Mouse (Mus musculus): ENCODE results near the gene Hey2.

Gene Hey2

DNA sequence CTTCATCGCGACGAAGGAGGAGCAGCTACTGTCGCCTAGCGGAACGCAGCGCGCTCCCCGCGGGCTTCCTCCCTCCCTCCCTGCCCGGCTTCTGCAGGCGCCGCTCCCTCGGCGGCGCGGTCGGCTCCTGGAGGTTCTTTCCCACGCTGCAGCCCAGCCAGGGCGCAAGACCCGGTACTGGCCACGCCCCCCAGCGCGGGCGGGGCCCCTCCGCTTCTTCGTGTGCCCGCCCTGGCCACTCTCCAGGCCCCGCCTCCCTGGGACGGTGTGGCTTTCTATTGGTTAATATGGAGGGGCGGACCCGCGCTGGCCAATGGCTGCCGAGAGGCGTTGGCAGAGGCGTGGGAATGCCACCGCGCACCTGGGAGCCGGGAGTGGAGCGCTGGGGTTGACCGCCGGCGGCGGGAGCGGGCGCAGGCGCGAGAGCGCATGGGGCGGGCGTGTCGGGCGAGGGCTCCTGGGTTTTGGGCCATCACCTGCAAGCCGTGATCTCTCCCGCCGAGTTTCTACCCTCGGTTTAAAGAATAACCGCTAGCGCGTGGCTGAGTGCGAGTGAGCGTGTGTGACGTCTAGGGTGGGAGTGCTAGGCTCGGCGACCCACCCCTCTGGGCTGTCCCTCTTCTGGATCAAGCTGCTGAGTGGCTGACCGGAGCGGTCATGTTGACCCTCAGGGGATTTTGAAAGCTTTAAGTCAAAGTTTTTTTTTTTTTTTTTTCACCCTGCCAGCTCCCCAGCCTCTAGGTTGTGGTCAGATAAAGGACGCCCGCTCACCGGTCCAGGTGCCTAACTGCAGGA, at the start of gene Hey2:
TSS of gene Hey2 (minus strand) at position 159 of the 795 bp plus-strand sequence.
- peak; percentile 97 for DNase-seq

DNA sequence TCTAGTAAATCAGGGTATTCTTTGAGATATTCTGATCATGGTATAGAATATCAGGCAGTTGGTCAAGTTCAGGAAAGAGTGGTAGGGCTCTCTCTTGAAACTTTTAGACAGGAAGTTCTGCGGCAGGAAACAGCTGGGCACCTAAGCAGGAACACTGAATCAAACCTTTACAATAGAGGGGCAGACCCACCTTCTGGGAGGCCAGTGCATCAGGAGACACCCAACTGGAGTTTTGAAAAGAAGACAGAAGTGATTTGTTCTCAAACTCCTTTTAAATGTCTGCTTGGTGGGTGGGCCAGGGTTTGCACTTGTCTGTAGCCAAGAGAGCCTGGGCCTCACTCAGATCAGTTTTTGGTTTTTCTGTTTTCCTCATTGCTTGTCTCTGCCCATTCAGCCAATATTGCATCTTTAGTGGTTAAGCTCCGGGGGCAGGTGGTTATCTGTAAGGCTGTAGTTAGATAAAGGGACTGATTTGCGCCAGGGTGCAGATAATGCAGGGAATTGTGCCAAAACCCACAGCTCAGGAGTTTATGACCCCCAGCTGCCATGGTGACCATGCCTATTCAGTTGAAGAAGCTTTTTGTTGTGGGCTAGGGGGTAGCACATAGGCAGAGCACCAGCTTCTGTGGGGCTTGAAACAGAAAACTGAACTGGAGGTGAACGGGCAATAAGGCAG, 40.6 kb upstream of the Hey2 start:
- no peak for DNase-seq

DNA sequence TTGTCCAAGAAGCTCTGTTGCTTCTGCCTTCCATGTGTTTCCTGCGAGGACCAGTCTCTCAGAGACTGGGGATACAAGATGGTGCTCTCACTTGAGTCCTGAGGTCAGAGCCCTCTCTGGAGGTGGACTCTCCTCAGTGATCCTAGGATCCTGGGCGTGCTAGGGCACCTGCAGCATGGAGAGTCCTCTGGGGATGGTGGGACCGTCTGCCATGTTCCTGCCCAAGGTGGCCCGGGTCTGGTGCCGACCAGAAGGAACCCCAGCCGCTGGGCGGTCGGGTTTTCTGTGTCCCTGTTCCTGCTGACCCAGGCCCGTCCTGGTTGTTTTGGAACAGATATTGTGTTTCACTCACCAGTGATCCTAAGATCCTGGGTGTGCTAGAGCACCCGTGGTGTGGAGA, 38.5 kb upstream of the Hey2 start:
- no peak for DNase-seq

DNA sequence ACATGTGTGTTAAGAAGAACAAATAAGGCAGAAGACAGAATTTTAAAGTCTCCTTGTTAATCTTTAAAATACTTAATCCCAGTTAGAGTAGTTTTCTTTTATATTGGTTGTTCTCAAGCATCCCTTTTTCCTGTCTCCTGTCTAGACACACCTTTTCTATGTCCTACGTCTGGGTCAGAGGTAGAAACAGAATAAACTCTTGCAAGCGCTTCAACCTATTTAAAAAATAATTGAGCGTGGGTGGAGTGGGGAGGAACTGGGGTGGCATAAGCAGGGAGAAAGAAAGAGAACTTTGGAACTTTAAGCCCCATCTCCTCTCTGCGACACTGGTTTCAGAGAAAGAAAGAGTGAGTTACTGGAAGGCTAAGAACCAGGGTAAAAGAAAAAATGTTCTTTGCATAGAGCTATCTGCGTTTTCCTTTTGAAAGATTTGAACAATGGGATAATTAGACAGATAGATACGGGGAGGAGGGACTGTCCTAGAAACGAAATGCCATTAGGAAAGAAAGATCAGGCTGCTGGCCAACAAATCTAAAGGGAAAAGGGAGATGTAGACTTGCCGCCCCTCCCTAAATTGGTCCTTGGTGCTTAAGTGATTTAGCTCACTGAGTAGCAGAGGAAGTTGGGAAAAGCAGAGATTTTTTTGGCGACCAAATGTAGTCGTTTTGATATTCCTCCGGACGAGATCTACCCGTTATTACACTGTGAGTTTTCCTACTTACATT, 2.7 kb upstream of the Hey2 start:
- DNase-seq, result no peak

DNA sequence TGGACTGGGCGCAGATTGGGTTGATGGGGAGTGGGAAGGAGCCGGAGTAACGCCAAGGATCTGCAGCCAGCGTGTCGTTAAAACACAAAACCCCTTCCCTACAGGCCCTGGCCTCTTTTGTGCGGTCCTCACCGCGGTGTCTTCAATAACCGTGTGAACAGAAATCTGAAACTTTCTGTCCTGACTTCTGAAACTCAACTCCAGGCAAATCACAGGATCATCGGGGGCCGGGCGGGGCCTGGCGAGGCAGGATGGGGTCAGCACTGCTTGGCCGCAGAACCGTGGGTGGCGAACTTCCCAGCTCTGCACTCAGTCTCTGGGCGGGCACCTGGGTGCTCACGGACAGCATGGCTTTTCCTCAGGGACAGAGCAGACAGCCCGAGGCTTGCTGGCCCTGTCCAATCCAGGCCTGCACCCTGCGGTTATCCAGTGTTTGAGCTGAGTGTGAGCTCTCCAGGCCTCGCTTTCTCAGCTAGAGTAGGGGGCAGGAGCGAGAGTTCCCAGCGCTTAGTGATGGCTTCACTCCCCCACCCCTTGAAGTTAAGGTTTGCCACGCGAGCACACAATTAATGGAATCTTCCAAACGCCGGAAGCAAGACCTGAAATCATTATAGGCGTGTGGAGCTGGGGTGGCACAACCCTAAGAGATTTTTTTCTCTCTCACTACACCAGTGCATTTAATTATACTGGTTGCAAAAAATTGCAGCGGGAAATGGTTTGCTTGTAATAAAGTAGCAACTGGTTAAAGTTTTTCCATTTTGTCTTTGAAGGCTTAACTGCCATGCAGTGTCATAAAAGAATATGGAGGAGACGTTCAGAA, 1.8 kb upstream of the Hey2 start:
- peak; percentile 11 for DNase-seq

DNA sequence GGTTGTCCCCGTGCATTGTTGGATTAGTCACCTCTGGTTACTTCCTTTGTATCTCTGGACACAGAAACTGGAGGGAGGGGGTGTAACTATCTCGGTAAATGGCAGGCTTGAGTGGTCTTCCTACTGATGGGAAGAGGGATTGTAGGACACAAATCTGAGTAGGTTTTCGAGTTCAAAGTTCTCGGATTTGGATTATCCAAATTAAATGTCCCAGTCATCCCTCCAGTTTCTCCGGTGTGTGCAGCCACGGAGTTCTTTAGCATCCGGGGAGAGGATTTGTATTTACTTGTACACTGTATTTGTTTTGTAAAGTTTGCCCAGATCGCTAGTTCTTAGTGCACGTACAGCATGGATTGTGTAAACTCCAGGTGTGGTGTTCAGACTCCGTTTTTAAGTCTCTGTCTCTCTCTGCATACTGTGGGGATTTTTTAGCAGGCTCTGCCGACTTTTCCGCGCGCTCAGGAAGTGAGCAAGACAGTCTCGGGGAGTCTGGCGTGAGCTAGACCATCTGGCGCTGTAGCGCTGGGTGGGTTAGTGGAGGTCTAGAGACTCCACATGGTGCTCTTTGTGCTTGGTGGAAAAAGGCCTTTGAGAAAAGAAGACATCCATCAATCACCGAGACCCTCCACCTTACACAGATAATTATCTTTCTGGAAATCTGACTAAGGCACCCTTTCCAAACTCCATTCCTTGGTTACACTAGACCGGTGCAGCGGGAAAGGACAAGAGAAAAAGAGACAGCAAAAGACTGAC, 1.0 kb upstream of the Hey2 start:
- DNase-seq, result no peak

DNA sequence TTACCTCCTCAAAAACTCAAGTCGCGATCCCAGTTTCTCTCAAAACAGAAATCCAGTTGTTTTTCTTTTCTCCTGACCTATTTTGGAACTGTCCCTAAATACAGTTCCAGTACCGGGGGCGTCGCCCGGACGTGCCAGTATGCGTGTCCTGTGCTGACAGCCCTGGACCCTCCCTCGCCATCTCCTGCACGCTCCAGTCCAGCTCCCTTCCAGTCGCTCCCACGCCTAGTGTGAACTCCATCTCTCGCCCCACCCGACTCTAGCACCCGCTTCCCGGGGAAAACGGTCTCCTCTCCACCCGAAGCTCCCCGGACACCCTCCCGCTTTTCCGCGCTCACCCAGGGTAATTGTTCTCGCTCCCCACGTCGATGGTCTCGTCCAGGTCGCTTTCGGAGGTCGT, 373 bp downstream of the Hey2 start:
- peak; percentile 8 for DNase-seq

DNA sequence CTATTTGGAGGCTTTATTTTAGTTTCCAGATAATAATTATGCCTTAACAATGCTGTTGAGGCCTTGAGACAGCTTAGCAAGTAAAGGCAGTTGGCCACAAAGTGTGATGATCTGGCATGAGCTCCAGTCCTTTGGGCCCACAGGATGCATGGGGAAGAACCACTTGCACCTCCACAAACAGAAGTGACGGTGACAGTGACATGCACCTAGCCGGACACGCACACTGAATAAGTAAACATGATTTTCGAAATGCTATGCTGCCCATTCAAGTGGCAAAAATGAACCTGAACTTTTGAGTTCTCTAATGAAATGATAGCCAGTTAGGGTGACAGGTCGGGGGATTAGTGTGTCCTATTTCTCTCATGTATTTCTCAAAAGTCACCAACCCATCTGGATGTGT, 1.8 kb downstream of the Hey2 start:
- no peak for DNase-seq

DNA sequence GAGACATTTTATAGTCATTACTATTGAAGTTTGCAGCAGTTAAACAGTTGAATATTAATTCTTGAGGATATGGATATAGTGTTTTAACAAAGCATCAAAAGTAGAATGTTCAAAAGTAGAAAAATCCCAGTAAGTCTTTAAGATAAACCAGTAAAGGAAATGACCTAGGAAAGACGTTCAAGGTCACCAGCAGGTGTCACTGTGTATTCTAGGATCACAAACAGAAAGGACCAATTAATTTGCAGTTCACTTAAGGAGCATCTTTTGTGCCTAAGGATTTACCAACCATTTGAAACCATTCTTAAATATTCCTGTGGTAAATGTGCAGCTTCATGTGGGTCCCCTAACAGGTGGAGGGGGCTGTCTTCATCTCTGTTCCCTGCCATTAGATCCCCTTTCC, 4.4 kb downstream of the Hey2 start:
- no peak for DNase-seq

DNA sequence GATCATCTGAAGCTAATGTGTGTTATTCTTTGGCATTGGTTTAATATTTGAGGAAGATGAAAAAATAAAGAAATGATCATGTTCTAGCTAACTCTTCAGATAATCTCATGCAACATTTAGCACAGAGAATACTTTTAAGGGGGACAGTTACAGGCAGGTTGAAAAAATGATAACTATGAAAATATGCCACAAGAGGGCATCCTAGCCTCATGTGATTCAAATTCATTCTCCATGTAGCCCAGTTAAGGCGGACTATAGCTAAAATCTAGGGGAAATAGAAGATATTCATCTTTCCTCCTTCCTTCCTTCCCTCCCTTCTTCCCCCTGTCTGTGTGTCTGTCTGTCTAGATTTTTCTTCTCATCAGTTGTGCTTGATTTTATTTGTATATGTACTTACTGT, 17.6 kb downstream of the Hey2 start:
- no peak for DNase-seq

DNA sequence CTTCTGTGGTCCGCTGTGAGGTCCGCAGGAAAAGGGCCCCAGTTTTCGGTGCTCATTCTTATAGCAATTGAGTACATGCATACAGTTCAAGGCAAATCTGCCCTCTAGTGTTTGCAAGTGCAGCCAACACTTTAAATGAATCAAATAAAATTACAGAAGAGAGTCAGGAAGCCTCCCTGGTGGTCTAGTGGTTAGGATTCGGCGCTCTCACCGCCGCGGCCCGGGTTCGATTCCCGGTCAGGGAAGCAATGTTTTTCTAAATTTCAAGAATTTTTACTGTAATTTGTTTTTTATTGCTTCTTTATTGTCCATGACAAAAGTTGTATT, 31.7 kb downstream of the Hey2 start:
- DNase-seq, result peak; percentile 71

DNA sequence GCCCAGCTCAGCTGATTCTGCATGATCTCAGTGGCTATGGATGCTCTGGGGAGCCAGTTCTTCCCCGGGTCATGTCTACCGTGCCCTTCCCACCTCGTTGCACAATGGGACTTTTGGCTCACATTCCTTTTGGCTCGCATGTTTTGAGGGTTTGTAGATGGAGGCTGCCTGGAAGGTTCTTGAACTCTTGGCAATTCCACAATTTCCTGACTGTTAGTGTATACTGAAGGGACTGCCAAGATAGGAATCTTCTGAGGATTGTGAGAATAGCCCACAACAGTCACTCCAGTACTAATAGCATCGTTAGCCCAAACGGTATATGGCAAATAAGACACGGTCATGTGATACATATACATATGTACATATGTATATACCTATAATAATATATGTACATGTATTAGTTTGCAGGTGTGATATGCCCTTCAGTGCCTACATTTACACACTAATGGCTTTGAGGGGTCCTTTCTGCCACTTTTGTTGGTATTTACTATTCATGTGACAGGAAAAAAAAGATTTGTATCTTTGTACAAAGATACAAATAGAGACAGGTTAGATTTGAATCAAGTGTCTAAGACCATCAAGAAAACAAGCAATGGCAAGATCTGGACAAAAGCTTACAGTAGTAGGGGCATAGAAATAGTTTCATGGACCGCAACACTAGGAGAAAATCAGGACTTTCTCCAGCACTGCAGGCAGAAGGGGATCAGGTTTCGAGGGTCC, 32.2 kb downstream of the Hey2 start:
- no peak for DNase-seq

DNA sequence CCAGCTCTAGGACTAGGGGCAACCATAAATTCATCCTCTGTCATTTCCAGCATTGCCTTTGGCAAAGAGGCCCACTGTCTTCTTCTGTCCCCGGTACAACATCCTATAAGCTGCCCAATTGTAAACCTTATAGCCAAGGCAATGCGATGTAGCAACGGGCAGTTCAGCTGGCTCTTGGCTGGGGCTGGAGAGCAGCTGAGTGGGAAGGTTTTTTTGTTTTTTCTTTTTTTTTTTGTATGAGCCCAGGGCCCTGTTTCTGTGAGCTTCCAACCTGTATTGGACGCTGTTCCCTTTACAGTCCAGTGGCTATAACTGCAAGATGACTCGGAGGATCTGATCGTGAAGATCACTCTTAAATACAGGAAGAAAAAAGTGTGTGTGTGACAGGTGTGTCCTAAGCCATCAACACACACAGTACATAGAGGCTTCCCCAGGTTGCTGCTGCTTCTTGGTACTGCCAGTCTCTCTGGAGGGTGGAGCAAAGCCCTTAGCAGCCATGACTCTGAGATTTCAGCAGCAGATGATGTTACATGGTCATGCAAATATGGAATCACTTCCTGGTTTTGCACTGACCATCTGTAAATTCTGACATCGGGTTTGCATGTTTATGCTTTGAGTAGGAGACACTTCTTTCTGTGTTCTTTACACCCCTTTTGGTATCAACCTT, 38.9 kb downstream of the Hey2 start:
- peak; percentile 54 for DNase-seq

DNA sequence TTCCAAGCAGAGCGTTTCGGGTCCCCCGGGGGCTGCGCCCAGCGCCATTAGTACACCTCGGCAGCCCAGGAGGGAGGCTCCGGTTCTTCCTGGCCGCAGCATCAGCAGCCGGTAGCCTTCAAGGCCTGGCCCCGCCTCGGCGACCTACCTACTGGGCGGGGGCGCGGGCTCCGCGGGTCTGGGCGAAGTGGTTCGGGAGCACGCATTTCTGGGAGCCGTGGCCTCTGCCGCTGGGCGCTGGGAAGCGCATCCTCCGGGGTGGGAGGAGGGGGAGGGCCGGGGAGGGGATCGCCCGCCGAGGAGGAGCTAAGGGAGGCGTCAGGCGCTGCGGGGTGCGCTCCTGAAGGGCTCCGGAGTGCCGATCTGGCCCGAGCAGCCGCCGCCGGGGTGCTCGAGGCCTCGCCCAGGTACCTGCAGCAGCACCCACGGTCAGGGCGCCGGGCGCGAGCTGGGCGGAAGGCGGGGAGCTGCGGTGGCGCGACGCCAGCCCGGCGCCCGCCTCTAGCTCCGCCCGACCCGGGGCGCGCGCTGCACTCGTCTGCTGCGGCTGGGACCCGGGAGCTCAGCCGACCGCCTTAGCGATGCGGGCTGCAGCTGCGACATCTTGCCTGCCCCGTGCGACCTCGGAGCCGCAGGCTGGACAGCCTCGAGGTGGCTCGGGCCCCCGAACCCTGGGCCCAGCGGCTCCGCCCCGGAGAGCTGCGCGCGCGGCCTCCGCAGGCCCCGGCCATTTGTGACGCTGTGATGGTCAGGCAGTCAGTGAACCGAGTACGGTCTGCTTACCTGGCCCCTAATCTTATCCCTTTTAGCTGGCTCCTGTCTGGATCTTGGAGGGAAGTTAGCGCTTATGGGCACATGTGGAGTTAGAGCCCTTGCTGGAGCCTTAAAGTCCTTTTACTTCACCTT, 39.7 kb downstream of the Hey2 start, which contains the start of gene Ncoa7:
TSS of gene Ncoa7 (minus strand) at position 646 of the 906 bp plus-strand sequence.
- DNase-seq, result peak; percentile 91

DNA sequence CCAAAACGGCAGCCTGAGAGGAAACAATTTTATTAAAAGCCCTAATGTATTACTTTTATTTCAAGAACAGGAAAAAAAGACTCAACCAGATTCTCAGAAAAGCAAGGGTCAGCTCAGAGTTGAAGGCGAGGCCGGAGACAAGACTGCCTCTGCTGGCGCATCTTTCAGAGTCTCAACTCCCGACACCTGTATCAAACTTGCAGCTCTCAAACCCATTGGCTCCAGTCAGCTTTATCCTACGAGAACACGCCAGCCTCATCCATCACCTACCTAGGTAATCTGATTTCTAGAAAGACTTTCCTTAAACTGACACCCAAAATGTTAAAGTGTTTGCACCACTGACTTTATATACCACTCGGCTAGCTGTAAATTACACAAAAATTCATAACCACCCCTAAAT, 40.6 kb downstream of the Hey2 start:
- DNase-seq, result peak; percentile 75

DNA sequence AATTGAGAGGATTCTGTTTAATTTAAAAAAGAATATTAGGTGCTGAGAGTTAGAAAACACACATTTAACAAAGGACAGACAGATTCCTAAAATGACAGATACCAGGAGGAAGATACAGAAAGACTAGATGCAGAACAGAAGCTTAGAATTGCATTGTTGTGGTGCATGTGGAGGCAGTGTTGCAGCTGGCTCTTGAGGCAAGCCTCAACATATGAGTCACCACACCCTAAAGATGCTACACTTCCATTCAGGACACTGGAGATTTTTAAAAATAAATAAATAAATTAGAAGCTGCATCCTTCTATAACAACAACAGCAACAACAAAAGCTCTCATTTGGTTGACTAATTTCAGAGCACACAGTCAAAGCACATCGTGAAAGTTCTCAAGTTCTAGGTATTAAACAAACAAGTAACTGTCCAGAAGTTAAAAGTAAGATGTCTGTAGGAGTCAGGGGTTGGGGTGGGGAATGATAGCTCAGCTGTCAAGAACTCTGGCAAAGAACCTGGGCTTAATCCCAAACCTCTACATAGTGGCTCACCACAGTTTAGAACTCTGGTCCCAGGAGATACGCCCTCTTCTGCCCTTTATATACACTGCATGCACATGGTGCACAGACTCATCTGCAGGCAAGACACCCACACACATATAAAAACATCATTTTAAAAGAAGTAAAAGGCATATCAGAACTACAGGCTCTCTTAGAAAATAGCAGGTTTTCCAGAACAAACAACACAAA, 42.7 kb downstream of the Hey2 start:
- DNase-seq, result no peak

DNA sequence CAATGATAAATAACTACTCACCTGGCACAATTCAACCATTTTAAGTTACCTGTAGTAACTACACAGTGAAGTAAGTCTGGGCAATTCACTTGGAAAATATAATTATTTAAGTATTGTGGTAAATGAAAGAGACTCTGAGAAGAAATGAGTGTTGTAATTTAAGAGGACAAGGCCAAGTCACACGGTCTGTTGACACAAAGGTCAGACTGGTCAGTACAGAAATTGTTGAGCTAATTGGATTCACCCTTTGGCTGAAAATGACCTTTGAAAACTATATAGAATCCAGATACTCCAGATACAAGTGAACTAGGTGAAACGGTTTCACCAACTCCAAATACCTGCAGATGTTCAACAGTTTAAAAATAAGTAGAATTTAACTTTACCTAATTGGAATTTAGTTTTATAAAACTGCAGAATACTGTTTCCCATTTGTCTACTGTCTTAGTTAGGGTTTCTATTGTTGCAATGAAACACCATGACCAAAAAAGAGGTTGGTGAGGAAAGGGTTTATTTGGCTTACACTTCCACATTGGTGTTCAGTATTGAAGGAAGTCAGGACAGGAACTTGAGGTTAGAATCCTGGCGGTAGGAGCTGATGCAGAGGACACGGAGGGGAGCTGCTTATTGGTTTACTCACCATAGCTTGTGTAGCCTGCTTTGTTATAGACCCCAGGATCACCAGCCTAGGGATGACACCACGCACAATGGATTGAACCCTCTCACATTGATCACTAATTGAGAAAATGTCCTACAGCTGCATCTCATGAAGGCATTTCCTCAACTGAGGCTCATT, 45.9 kb downstream of the Hey2 start:
- DNase-seq, result no peak

DNA sequence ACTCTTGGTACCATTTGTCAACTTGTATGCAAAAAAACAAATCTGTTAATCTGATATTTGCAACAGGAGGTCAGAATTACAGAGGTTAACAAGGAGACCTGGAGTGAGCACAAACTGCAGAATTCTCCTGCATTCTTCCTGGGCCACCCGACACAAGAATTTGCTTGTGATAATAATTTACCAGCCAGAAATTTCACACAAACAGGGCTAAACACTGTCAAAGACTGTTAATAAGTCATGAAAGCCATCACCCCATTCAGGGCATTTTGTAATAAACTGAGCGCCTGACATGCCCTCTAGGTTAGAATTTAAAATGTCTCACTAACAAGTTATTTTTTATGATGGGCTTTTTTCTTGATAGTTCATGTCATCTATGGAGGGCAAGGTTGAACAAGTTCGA, 51.6 kb downstream of the Hey2 start:
- no peak for DNase-seq

Measured in liver (tissue).